Mouse (Mus musculus) heart, adult 2 months (tissue): Measurements from ENCODE around the gene Gm44805. TPM values are rescaled to one million over a fixed set of nuclear protein-coding genes. Genes with fewer than 3 reads are reported as not detected.

Experiments
- DNase-seq, 2 experiments: peaks; one replicate each; pipeline ENCODE4 v3.0.0; 2021
- H3K27ac ChIP-seq: fragments of 200-600 bp; 2 replicates; pipeline ENCODE4 v1.8.1; 2022
- H3K27me3 ChIP-seq: fragments of 200-500 bp; 2 replicates; pipeline ENCODE4 v1.6.1; 2012; ENCODE audit warnings: mild to moderate bottlenecking, low read length, inconsistent platforms, mixed read lengths; ENCODE audit not compliant: control insufficient read depth, insufficient read depth
- H3K36me3 ChIP-seq: fragments of 200-500 bp; 2 replicates; pipeline ENCODE4 v1.6.1; 2012; ENCODE audit warnings: low read length, inconsistent platforms; ENCODE audit not compliant: control insufficient read depth, insufficient read depth
- H3K4me1 ChIP-seq: fragments of 200-500 bp; 2 replicates; pipeline ENCODE4 v1.6.1; 2011; ENCODE audit warnings: low read length; ENCODE audit not compliant: control insufficient read depth, insufficient read depth
- H3K4me3 ChIP-seq: fragments of 200-600 bp; 2 replicates; pipeline ENCODE4 v1.8.1; 2022
- H3K79me2 ChIP-seq: fragments of 200-500 bp; replicated peaks from 2 replicates; pipeline ENCODE4 v1.6.1; 2012; ENCODE audit warnings: mild to moderate bottlenecking, inconsistent platforms, low read length, moderate library complexity, mixed read lengths; ENCODE audit not compliant: control insufficient read depth, insufficient read depth
- H3K9ac ChIP-seq: fragments of 200-500 bp; 2 replicates; pipeline ENCODE4 v1.6.1; 2012; ENCODE audit warnings: low read depth, mild to moderate bottlenecking, control low read depth, inconsistent platforms, low read length, mixed read lengths
- CTCF ChIP-seq: fragments of 200-600 bp; IDR thresholded peaks from 2 replicates; pipeline ENCODE4 v1.8.1; 2022; ENCODE audit warnings: antibody characterized with exemption, mild to moderate bottlenecking, moderate library complexity
- EP300 ChIP-seq: fragments of 200-500 bp; IDR thresholded peaks from 2 replicates; pipeline ENCODE4 v1.6.1; 2011; ENCODE audit warnings: low read depth, low read length, control low read depth; ENCODE audit not compliant: insufficient read depth
- POLR2A ChIP-seq: fragments of 200-500 bp; IDR thresholded peaks from 2 replicates; pipeline ENCODE4 v1.6.1; 2011; ENCODE audit warnings: mild to moderate bottlenecking, low read depth, low read length, control low read depth; ENCODE audit not compliant: insufficient read depth
- WGBS: fragments of 180-500 bp; shearing (Covaris S2); methylation state at CpG from one replicate; pipeline ENCODE4 v1.1.7; 2018; 5-methylcytosine and 5-hydroxymethylcytosine counted together
- intact Hi-C: fragments of 180-260 bp; cut with DNase I; formaldehyde crosslinking; loops from one replicate; pipeline ENCODE4 v1.15.1; 2025
- polyA plus RNA-seq: library from polyadenylated mRNA; depleted of rRNA; stranded (reverse); fragments of >200 nt; gene quantifications from 2 replicates; pipeline ENCODE4 v1.2.3, GENCODE M21; 2012
- total RNA-seq, 2 experiments: library from RNA; stranded (reverse); gene quantifications; 2 replicates each; pipeline ENCODE4 v1.2.3; 2021

Gene Gm44805
- total and polyA plus RNA-seq, 3 experiments, result not detected

DNA sequence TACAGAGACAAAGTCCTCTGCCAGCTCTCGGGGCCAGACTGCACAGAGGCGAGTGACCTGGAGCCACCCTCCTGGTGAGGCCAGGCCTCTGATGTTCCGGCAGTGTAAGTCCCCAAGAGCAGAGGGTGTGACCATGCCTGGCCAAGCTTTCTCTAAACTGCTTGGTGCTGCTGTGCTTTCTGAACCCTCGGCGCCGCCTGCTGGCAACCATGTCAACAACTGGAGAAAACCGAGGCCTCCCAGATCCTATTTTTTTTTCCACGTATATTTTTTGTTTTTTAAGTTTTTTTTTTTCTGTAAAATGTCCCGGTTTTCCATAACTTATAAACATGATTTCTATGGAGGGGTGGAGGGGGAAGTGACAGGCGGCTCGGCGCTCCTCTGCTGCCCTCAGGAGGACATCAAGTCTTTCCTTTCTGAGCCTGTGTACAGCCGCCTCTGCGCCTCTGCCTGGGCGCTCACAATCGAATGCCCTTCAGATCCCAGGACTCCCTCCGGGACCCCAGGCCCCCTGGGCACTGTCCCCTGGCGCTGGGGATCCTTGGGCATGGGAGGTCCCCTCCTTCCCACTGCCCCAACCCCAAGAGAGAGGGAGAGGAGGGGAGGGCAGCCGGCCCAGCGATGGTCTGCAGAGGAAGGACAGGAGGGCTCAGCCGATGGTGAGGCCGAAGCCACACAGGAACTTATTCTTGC lies 20.0 kb upstream of the Gm44805 start:
- Histone ChIP-seq H3K36me3 (no peaks in the 10 kb centered on the region; the same call in 1 of the 2 replicates), H3K4me3 (0 out of 2 replicates have a peak overlapping the region, but pooled peaks have one; percentile 1), H3K27me3 (no peaks in the 10 kb centered on the region), H3K9ac (peak overlapping the region; percentile 66), H3K4me1 (peaks cover 15% of the 10 kb centered on the region), H3K79me2 (no peaks in the 10 kb centered on the region), H3K27ac (peak overlapping the region; percentile 84)
- DNase-seq, result peak; percentile 84 to 85
- WGBS, result 23% methylated on average over 22 of the region's 22 CpGs
- TF ChIP-seq POLR2A (no peak; the same call in none of the 2 replicates), CTCF (peak; percentile 82), EP300 (peak; percentile 80)
- intact Hi-C loops, result loop anchor here (1.0 to 10.0 kb wide), 3 partner anchors 32 to 299 kb away; partner anchors contain the start of genes Ckm and Klc3

DNA sequence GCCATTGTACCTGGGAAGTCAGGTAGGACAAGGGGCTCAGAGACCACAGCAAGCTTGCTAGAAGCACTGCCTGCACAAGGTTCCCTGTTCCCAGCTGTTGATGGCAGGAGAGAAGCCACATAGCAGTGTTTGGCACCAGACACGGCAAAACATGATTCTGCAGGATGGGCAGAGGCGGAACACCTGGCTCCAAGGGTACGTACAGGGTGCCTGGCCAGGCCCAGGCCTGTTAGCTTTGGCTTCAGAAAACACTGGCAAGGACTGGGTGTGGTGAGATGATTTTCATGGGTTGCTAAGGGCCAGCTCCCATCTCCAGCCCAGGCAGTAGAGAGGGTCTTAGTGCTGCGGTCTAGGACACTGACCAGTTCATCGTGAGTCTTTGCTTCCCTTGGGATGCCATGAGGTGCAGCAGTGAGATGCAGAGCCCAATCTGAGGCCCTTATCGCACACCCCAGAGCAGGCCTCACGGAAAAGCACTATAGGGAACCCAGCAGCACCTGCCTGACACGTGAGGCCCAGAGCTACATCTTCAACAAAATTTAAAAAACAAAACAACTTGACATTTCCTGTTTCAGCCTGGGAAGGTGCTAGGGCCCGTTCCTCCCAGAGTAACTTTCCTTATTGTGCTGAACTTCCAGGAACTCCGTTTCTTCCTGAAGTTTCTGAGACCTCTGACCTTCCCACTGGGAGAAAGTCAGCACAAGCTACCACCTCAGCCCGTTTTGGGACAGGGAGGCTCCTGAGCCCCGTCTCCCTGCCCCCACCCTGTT lies 19.3 kb upstream of the Gm44805 start:
- Histone ChIP-seq H3K79me2 (no peaks in the 10 kb centered on the region), H3K9ac (peak overlapping the region; percentile 30), H3K27ac (peak overlapping the region; percentile 84), H3K27me3 (no peaks in the 10 kb centered on the region), H3K4me1 (peaks cover 15% of the 10 kb centered on the region), H3K4me3 (0 out of 2 replicates have a peak overlapping the region, but pooled peaks have one; percentile 1), H3K36me3 (no peaks in the 10 kb centered on the region; the same call in 1 of the 2 replicates)
- DNase-seq, result no peak
- WGBS, result 38% methylated on average over 12 of the region's 12 CpGs
- no peak for TF ChIP-seq CTCF
- peak; percentile 43; the same call in 1 of the 2 replicates for TF ChIP-seq POLR2A
- intact Hi-C loops, result loop anchor here (1.0 to 10.0 kb wide), 3 partner anchors 31 to 298 kb away; partner anchors contain the start of genes Ckm and Klc3

DNA sequence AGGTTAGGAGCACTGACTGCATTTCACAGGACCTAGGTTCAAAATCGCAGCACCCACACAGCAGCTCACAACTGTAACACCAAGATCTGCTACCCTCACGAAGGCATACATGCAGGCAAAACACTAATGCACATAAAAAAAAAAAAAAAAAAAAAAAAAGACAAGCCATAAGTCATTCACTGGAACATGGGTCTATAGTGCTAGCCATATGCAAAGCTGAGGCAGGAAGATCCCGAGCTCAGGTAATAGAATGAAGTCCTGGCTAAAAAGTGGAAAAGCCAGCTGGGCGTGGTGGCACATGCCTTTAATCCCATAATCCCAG lies 18.6 kb upstream of the Gm44805 start:
- no peak for DNase-seq
- no peak for TF ChIP-seq EP300
- TF ChIP-seq POLR2A, result no peak
- no peak for TF ChIP-seq CTCF
- H3K4me3 ChIP-seq, result no peak overlapping the region
- intact Hi-C loops, result loop anchor here (5.0 to 10.0 kb wide), 2 partner anchors 105 to 297 kb away; partner anchors contain the start of genes Ckm and Klc3
- WGBS, result 78% methylated on average over 4 of the region's 4 CpGs
- no peaks in the 10 kb centered on the region for H3K79me2 ChIP-seq
- peak overlapping the region; percentile 84; the same call in 1 of the 2 replicates for H3K27ac ChIP-seq
- H3K27me3 ChIP-seq, result no peaks in the 10 kb centered on the region
- H3K9ac ChIP-seq, result no peak overlapping the region
- peaks cover 17% of the 10 kb centered on the region for H3K4me1 ChIP-seq
- no peaks in the 10 kb centered on the region; the same call in 1 of the 2 replicates for H3K36me3 ChIP-seq

DNA sequence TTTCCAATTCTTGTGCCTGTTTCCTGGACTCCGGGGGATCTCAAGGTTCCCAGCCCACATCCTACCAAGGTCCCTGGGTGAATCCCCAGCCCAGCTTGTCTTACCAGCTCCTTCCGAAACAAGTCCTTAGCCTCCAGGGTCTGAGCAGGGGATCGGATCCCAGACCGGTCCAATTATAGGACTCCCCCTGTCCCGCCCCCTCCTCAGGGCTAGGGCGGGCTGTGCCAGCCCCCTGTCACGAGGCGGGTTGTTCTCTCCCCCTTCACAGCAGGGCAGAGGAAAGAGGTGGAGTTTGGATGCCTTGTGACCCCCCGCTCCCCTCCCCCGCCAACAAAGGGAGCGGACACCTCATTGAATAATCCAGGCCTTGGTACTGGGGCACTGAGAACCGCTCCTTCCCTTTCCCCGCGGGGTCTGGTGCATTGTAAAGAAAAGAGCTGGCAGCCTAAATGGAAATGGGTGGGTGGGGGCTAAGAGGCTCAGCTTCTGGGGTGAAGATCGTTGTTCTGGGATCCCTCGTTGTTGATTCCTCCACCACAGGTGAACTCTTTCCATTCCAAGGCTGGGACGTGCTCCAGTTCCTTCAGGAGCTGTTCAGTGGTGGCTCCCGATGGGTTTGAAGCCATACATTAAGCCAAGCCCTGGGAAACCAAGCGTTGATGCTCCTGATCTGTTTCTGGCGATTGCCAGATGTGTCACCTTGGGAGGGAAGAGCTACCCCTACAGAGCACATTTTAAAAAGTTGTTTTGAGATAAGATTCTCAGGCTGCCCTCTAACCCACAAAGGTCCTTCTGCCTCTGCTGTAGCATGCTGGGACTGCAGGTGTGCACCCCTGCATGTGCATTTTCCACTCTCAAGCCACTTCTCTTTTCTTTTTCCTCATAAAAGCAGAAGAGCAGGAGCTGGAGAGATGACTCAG lies 17.9 kb upstream of the Gm44805 start, which contains the start of gene Apoe:
Apoe (minus strand) TSS at position 282 of the 920 bp plus-strand sequence.
- intact Hi-C loops, result no loop called here
- Histone ChIP-seq H3K36me3 (no peaks in the 10 kb centered on the region; the same call in 1 of the 2 replicates), H3K27me3 (no peaks in the 10 kb centered on the region), H3K79me2 (no peaks in the 10 kb centered on the region), H3K9ac (peak within 1 kb of the TSS; percentile 49), H3K27ac (peak within 1 kb of the TSS; percentile 84), H3K4me1 (peaks cover 18% of the 10 kb centered on the region), H3K4me3 (peak within 1 kb of the TSS; percentile 43)
- 7% methylated on average over 20 of the region's 20 CpGs for WGBS
- DNase-seq, result peak; percentile 79 to 85
- TF ChIP-seq EP300, result 0 out of 2 replicates have a peak, but pooled peaks have one; percentile 27
- TF ChIP-seq CTCF, result no peak
- TF ChIP-seq POLR2A, result peak; percentile 81
